In the genomic region with DNA sequence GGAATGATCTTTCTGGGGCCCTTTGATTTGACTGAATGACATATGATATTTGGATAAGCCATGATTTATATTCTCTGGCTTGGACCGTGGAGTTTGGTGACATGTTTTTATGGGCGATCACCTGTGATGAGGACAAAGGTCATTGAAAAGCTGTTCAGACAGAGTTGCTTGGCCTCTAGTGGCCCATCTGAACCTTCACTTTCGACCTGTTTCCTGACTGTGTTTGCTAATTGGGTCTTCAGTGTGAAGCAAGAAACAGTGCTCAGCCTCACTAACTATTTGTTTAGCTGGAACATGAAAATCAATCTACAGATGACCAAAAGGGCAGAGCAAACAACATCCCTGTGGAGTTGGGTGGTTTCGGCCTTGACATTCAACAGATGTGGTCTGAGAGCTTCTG, we compare ENCODE assay signal across 27 mouse cellular contexts.
A peak's percentile ranks its signal among the peaks of the same experiment; 100 is the strongest.
DNase-seq lines count a peak whose midpoint lies in the region; ATAC-seq and TF ChIP-seq lines count a peak whose summit lies in the region.
"Had no signal": no experiment of that assay in that cellular context is flagged by ENCODE, and none has a peak within 500 bp of the region (broad histone marks: within the 10 kb centered on the region; RNA-seq: fewer than 3 reads in every experiment).

No protein-coding gene starts in this region.

- no peak for TF ChIP-seq CTCF in kidney, adult 2 months (conservative IDR thresholded peaks at IDR 0.05; ENCODE audit: insufficient read depth, insufficient read length, low read depth, low read length)

- 26% methylated on average over 4 of the region's 4 CpGs for WGBS in kidney, adult 2 months
- WGBS in liver, embryonic 15.5 days (ENCODE audit: insufficient replicate concordance): 47% methylated on average over 4 of the region's 4 CpGs
- WGBS in liver, embryonic 12.5 days (ENCODE audit: insufficient replicate concordance): 48% methylated on average over 4 of the region's 4 CpGs
- WGBS in intestine, embryonic 15.5 days: 18% methylated on average over 4 of the region's 4 CpGs
- 79% methylated on average over 4 of the region's 4 CpGs for WGBS in heart, embryonic 10.5 days

- H3K9me3 ChIP-seq in liver, embryonic 15.5 days (replicated peaks): no peaks in the 10 kb centered on the region
- H3K9me3 ChIP-seq in liver, embryonic 12.5 days (replicated peaks): no peaks in the 10 kb centered on the region
- H3K9me3 ChIP-seq in intestine, embryonic 15.5 days: no peaks in the 10 kb centered on the region
- H3K9me3 ChIP-seq in heart, embryonic 10.5 days: no peaks in the 10 kb centered on the region
- H3K9me3 ChIP-seq: embryonic facial prominence, embryonic 12.5 days; G1E; heart, embryonic 12.5 days; limb, embryonic 10.5 days; limb, embryonic 15.5 days; lung, embryonic 15.5 days; neural tube, embryonic 12.5 days had no signal

- H3K36me3 ChIP-seq in kidney, adult 2 months (ENCODE audit: control insufficient read depth, insufficient read depth, low read length): no peaks in the 10 kb centered on the region
- no peaks in the 10 kb centered on the region for H3K36me3 ChIP-seq in liver, embryonic 15.5 days (replicated peaks)
- no peaks in the 10 kb centered on the region for H3K36me3 ChIP-seq in liver, embryonic 12.5 days
- no peaks in the 10 kb centered on the region for H3K36me3 ChIP-seq in intestine, embryonic 15.5 days
- H3K36me3 ChIP-seq in heart, embryonic 10.5 days: no peaks in the 10 kb centered on the region
- H3K36me3 ChIP-seq: embryonic facial prominence, embryonic 12.5 days; G1E; heart, embryonic 12.5 days; limb, embryonic 10.5 days; limb, embryonic 15.5 days; lung, embryonic 15.5 days; neural tube, embryonic 12.5 days had no signal

- no peaks in the 10 kb centered on the region for H3K27me3 ChIP-seq in kidney, adult 2 months (replicated peaks; ENCODE audit: control insufficient read depth, insufficient read depth, low read length)
- H3K27me3 ChIP-seq in liver, embryonic 15.5 days: no peaks in the 10 kb centered on the region
- H3K27me3 ChIP-seq in liver, embryonic 12.5 days (replicated peaks): no peaks in the 10 kb centered on the region
- H3K27me3 ChIP-seq in intestine, embryonic 15.5 days (replicated peaks): no peaks in the 10 kb centered on the region
- H3K27me3 ChIP-seq in heart, embryonic 10.5 days (ENCODE audit: insufficient read depth, poor library complexity, severe bottlenecking): no peaks in the 10 kb centered on the region
- H3K27me3 ChIP-seq: embryonic facial prominence, embryonic 12.5 days; heart, embryonic 12.5 days; limb, embryonic 15.5 days; lung, embryonic 15.5 days; neural tube, embryonic 12.5 days had no signal

- H3K4me3 ChIP-seq in kidney, adult 2 months (ENCODE audit: insufficient read depth, low read depth, low read length): no peak overlapping the region
- no peak overlapping the region for H3K4me3 ChIP-seq in liver, embryonic 15.5 days (replicated peaks)
- no peak overlapping the region for H3K4me3 ChIP-seq in liver, embryonic 12.5 days
- no peak overlapping the region for H3K4me3 ChIP-seq in intestine, embryonic 15.5 days (replicated peaks)
- H3K4me3 ChIP-seq in heart, embryonic 10.5 days: no peak overlapping the region
- H3K4me3 ChIP-seq: embryonic facial prominence, embryonic 12.5 days; heart, embryonic 12.5 days; limb, embryonic 10.5 days; limb, embryonic 15.5 days; lung, embryonic 15.5 days; neural tube, embryonic 12.5 days had no signal

- H3K27ac ChIP-seq in kidney, adult 2 months (ENCODE audit: insufficient read depth, low read depth, low read length): no peak overlapping the region
- H3K27ac ChIP-seq in liver, embryonic 15.5 days (replicated peaks): no peak overlapping the region
- H3K27ac ChIP-seq in liver, embryonic 12.5 days: no peak overlapping the region
- no peak overlapping the region for H3K27ac ChIP-seq in intestine, embryonic 15.5 days
- no peak overlapping the region for H3K27ac ChIP-seq in heart, embryonic 10.5 days
- H3K27ac ChIP-seq: embryonic facial prominence, embryonic 12.5 days; hindbrain, embryonic 14.5 days; limb, embryonic 10.5 days; limb, embryonic 15.5 days; lung, embryonic 15.5 days; neural tube, embryonic 12.5 days had no signal

- no peak overlapping the region for H3K4me2 ChIP-seq in liver, embryonic 15.5 days
- no peak overlapping the region for H3K4me2 ChIP-seq in liver, embryonic 12.5 days
- H3K4me2 ChIP-seq in intestine, embryonic 15.5 days (replicated peaks): no peak overlapping the region
- H3K4me2 ChIP-seq: embryonic facial prominence, embryonic 12.5 days; heart, embryonic 12.5 days; hindbrain, embryonic 14.5 days; limb, embryonic 15.5 days; lung, embryonic 15.5 days; midbrain, embryonic 11.5 days; neural tube, embryonic 12.5 days had no signal

- no peak for TF ChIP-seq POLR2A in kidney, adult 2 months (IDR thresholded peaks at IDR 0.05; ENCODE audit: low read depth, low read length)

- no peaks in the 10 kb centered on the region for H3K4me1 ChIP-seq in kidney, adult 2 months (ENCODE audit: control insufficient read depth, insufficient read depth, low read length)
- H3K4me1 ChIP-seq in liver, embryonic 15.5 days (replicated peaks): no peaks in the 10 kb centered on the region
- no peaks in the 10 kb centered on the region for H3K4me1 ChIP-seq in liver, embryonic 12.5 days
- no peaks in the 10 kb centered on the region for H3K4me1 ChIP-seq in intestine, embryonic 15.5 days (replicated peaks)
- H3K4me1 ChIP-seq in heart, embryonic 10.5 days: no peaks in the 10 kb centered on the region
- H3K4me1 ChIP-seq: embryonic facial prominence, embryonic 12.5 days; heart, embryonic 12.5 days; limb, embryonic 15.5 days; lung, embryonic 15.5 days; neural tube, embryonic 12.5 days had no signal

- peak; percentile 5 for DNase-seq in kidney, adult 2 months
- DNase-seq in kidney, postnatal 14 days: no peak
- peak; percentile 52 for DNase-seq in mesoderm, embryonic 11.5 days (ENCODE audit: low read depth, low spot score)
- no peak for DNase-seq in adrenal gland, adult 8-10 months
- no peak for DNase-seq in heart, embryonic 10.5 days (ENCODE audit: low spot score)
- DNase-seq: adrenal gland, postnatal 10 days; cerebellum, adult 8-10 months; cerebellum, postnatal 36 days; gastrocnemius, postnatal 25 days; heart, adult 18-20 months; kidney, postnatal 4 days; layer of hippocampus, postnatal 36 days; thymus, postnatal 4 days had no signal

- no peak overlapping the region for H3K9ac ChIP-seq in liver, embryonic 15.5 days
- no peak overlapping the region for H3K9ac ChIP-seq in liver, embryonic 12.5 days
- no peak overlapping the region for H3K9ac ChIP-seq in intestine, embryonic 15.5 days
- H3K9ac ChIP-seq: embryonic facial prominence, embryonic 12.5 days; heart, embryonic 12.5 days; hindbrain, embryonic 14.5 days; limb, embryonic 15.5 days; lung, embryonic 15.5 days; neural tube, embryonic 12.5 days had no signal

- peak; percentile 56 for ATAC-seq in liver, embryonic 15.5 days (ENCODE audit: insufficient read depth)
- ATAC-seq in liver, embryonic 12.5 days: no peak
- ATAC-seq in intestine, embryonic 15.5 days: peak; percentile 67; the same call in 1 of the 2 replicates
- ATAC-seq: forebrain, embryonic 14.5 days; midbrain, embryonic 16.5 days had no signal

Comparison
In these comparisons a context has a peak if more than half of its experiments do, and no peak if none do; other contexts are left out.
1. DNase-seq: peak in kidney, adult 2 months (single experiment) and mesoderm, embryonic 11.5 days (single experiment); none in kidney, postnatal 14 days (single experiment), adrenal gland, adult 8-10 months (single experiment) and heart, embryonic 10.5 days (single experiment).